Mouse (Mus musculus): ENCODE results near the gene Troap. TPM values are rescaled to one million over a fixed set of nuclear protein-coding genes. Genes with fewer than 3 reads are reported as not detected.

Gene Troap
- total and polyA plus RNA-seq, 3 experiments: 25.8 to 70.2 TPM; not detected in 1

GRCm38 (mm10) chr15:99039306-99039705 is 35.1 kb upstream of the Troap start:
- Histone ChIP-seq H3K36me3 (ENCODE audit: control insufficient read depth in 1 of 2, insufficient read depth in 2 of 2, low read length in 2 of 2) (peaks cover 13 to 20% of the 10 kb centered on the region in 2 experiments), H3K9ac (ENCODE audit: control insufficient read depth, low read depth, low read length, poor library complexity, severe bottlenecking) (no peak overlapping the region), H3K9me3 (replicated peaks; ENCODE audit: insufficient read depth, low read length) (no peaks in the 10 kb centered on the region), H3K4me3 (ENCODE audit: control insufficient read depth in 1 of 2, insufficient read depth in 1 of 2, low read depth in 2 of 2, low read length in 2 of 2) (no peak overlapping the region), H3K27ac (ENCODE audit: control insufficient read depth, low read depth, low read length) (no peak overlapping the region), H3K4me1 (ENCODE audit: control insufficient read depth in 1 of 2, insufficient read depth in 2 of 2, low read length in 2 of 2) (peaks cover 4 to 15% of the 10 kb centered on the region in 2 experiments; a peak in 3 of 4 replicates), H3K27me3 (ENCODE audit: control insufficient read depth in 1 of 2, insufficient read depth in 2 of 2, low read length in 2 of 2) (no peaks in the 10 kb centered on the region), H3K79me2 (ENCODE audit: control insufficient read depth, insufficient read depth, low read length, poor library complexity) (no peaks in the 10 kb centered on the region; the same call in 1 of the 2 replicates)
- TF ChIP-seq ZMIZ1 (IDR thresholded peaks at IDR 0.05; ENCODE audit: low read depth, low read length) (peak; percentile 29; the same call in 1 of the 2 replicates), POLR2AphosphoS5 (IDR thresholded peaks at IDR 0.05; ENCODE audit: borderline replicate concordance, low read depth, low read length) (no peak), BHLHE40 (IDR thresholded peaks at IDR 0.05; ENCODE audit: borderline replicate concordance, low read depth, low read length) (no peak), CTCF (IDR thresholded peaks at IDR 0.05 in 2 of 3, conservative IDR thresholded peaks at IDR 0.05 in 1 of 3; ENCODE audit: control insufficient read depth in 1 of 3, insufficient read depth in 1 of 3, low read depth in 2 of 3, low read length in 3 of 3, poor library complexity in 1 of 3, severe bottlenecking in 1 of 3) (0 out of 6 replicates have a peak, but pooled peaks of 1 of the 3 experiments have one; percentile 1), ZNF384 (IDR thresholded peaks at IDR 0.05; ENCODE audit: low read depth, low read length) (peak; percentile 54; the same call in 1 of the 2 replicates), TCF12 (IDR thresholded peaks at IDR 0.05; ENCODE audit: low read depth, low read length) (no peak)
- DNase-seq (ENCODE audit: low read depth, low spot score): peak; percentile 37

DNA sequence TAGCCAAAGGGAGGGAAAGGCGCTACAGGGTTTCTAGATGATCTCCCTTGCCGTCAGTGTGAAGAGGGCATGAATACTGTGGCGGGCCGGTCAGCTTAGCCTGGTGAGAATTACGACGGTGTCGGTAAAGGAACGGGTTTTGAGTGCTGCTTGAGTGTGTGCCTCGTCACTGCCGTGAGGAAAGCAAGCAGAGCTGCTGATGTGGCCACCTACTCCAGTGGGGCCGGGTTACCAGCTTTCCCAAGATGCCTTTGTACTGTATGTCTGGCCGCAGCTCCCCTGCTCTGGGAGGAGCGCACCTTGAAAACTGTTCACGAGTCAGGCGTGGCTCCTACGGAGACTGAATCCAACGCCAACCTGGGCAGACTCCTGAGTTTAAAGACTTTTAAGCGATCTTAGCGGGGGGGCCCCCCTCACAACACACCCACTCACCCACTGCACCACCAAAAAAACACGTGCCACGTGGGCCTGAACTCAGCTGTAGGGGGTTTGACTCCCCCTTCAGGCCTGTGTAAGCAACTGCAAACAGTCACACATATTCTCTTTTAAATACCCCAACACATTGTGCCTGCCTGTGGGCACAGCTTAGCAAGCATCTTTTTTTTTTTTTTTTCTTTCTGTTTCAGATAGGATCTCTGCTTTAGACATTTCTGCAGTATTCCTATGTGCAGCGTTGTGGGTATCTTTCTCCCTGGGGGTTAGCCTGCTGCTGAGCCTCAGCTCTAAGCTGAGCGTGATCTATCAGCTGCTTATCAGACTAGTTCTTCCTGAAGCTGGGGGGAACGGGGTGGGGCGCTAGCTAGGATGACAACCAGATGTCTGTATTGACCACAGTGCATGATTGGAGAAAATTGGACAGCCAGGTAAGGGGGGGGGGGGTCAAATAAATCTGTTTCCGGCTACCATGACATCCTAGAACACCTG is 34.1 kb upstream of the Troap start:
- Histone ChIP-seq H3K27ac (ENCODE audit: control insufficient read depth, low read depth, low read length) (no peak overlapping the region; the same call in 1 of the 2 replicates), H3K9ac (ENCODE audit: control insufficient read depth, low read depth, low read length, poor library complexity, severe bottlenecking) (no peak overlapping the region), H3K9me3 (replicated peaks; ENCODE audit: insufficient read depth, low read length) (no peaks in the 10 kb centered on the region), H3K79me2 (ENCODE audit: control insufficient read depth, insufficient read depth, low read length, poor library complexity) (no peaks in the 10 kb centered on the region; the same call in 1 of the 2 replicates), H3K27me3 (ENCODE audit: control insufficient read depth in 1 of 2, insufficient read depth in 2 of 2, low read length in 2 of 2) (no peaks in the 10 kb centered on the region), H3K4me3 (ENCODE audit: control insufficient read depth in 1 of 2, insufficient read depth in 1 of 2, low read depth in 2 of 2, low read length in 2 of 2) (no peak overlapping the region), H3K36me3 (ENCODE audit: control insufficient read depth in 1 of 2, insufficient read depth in 2 of 2, low read length in 2 of 2) (peaks cover 9 to 12% of the 10 kb centered on the region in 2 experiments), H3K4me1 (ENCODE audit: control insufficient read depth in 1 of 2, insufficient read depth in 2 of 2, low read length in 2 of 2) (peaks cover 4 to 15% of the 10 kb centered on the region in 2 experiments; a peak in 3 of 4 replicates)
- DNase-seq (ENCODE audit: low read depth, low spot score): peak; percentile 73
- TF ChIP-seq ZMIZ1 (IDR thresholded peaks at IDR 0.05; ENCODE audit: low read depth, low read length) (no peak), MAZ (IDR thresholded peaks at IDR 0.05; ENCODE audit: low read depth, low read length) (no peak; the same call in 1 of the 2 replicates), RAD21 (IDR thresholded peaks at IDR 0.05; ENCODE audit: low read depth, low read length) (peak; percentile 21), HCFC1 (IDR thresholded peaks at IDR 0.05; ENCODE audit: low read depth, low read length) (peak; percentile 57), ZNF384 (IDR thresholded peaks at IDR 0.05; ENCODE audit: low read depth, low read length) (peak; percentile 94), USF2 (IDR thresholded peaks at IDR 0.05; ENCODE audit: borderline replicate concordance in 1 of 2, insufficient read depth in 1 of 2, low read depth in 1 of 2, low read length in 2 of 2) (no peak), POLR2AphosphoS2 (IDR thresholded peaks at IDR 0.05; ENCODE audit: low read length) (no peak), MYB (IDR thresholded peaks at IDR 0.05; ENCODE audit: low read depth, low read length) (no peak), CTCF (IDR thresholded peaks at IDR 0.05 in 2 of 3, conservative IDR thresholded peaks at IDR 0.05 in 1 of 3; ENCODE audit: control insufficient read depth in 1 of 3, insufficient read depth in 1 of 3, low read depth in 2 of 3, low read length in 3 of 3, poor library complexity in 1 of 3, severe bottlenecking in 1 of 3) (peak; percentile 55 to 80 (median 72)), ETS1 (IDR thresholded peaks at IDR 0.05; ENCODE audit: low read depth, low read length) (peak; percentile 90), NRF1 (IDR thresholded peaks at IDR 0.05; ENCODE audit: insufficient read depth, low read depth, low read length, poor library complexity, severe bottlenecking) (no peak), CHD2 (IDR thresholded peaks at IDR 0.05; ENCODE audit: low read length) (no peak), MEF2A (IDR thresholded peaks at IDR 0.05; ENCODE audit: extremely low read depth, insufficient replicate concordance, low read depth, low read length, poor library complexity, severe bottlenecking) (no peak), TCF12 (IDR thresholded peaks at IDR 0.05; ENCODE audit: low read depth, low read length) (peak; percentile 48), GABPA (IDR thresholded peaks at IDR 0.05; ENCODE audit: low read depth, low read length) (no peak), NELFE (IDR thresholded peaks at IDR 0.05; ENCODE audit: low read depth, low read length) (no peak), POLR2A (IDR thresholded peaks at IDR 0.05; ENCODE audit: control insufficient read depth in 1 of 2, insufficient read depth in 1 of 2, low read depth in 1 of 2, low read length in 2 of 2, poor library complexity in 1 of 2) (no peak), UBTF (IDR thresholded peaks at IDR 0.05; ENCODE audit: borderline replicate concordance, insufficient read depth, low read depth, low read length) (no peak), ELF1 (IDR thresholded peaks at IDR 0.05; ENCODE audit: low read depth, low read length) (no peak), BHLHE40 (IDR thresholded peaks at IDR 0.05; ENCODE audit: borderline replicate concordance, low read depth, low read length) (peak; percentile 85), SMC3 (IDR thresholded peaks at IDR 0.05; ENCODE audit: low read depth, low read length) (peak; percentile 37), EP300 (IDR thresholded peaks at IDR 0.05; ENCODE audit: low read depth in 1 of 2, low read length in 2 of 2) (peak; percentile 50 to 58; a peak in 3 of 4 replicates), E2F4 (IDR thresholded peaks at IDR 0.05; ENCODE audit: borderline replicate concordance, low read depth, low read length) (no peak), TBP (IDR thresholded peaks at IDR 0.05; ENCODE audit: low read depth, low read length) (0 out of 2 replicates have a peak, but pooled peaks have one; percentile 28), POLR2AphosphoS5 (IDR thresholded peaks at IDR 0.05; ENCODE audit: borderline replicate concordance, low read depth, low read length) (no peak)

All from MEL (cell line).